Mouse (Mus musculus) megakaryocyte, adult 5-6 weeks (primary cell): ENCODE data around the gene Nav2. TPM values are rescaled to one million over a fixed set of nuclear protein-coding genes. Genes with fewer than 3 reads are reported as not detected.

Experiments
- ATAC-seq: 2 replicates; pipeline ENCODE4 v1.8.0; 2016; ENCODE audit warnings: mild to moderate bottlenecking, inconsistent platforms; ENCODE audit not compliant: poor library complexity, severe bottlenecking
- total RNA-seq, 2 experiments: library from RNA; stranded (forward) in 1 of 2; stranded (reverse) in 1 of 2; fragments of 153-499, 151-499 nt in 1 of 2; fragments of 221-1000, 200-1000 nt in 1 of 2; gene quantifications; 2 replicates each; pipeline versions ENCODE4 v1.2.3 to v1.2.4; 2015 to 2017

The Nav2 gene
- total RNA-seq, 2 experiments from 2014 or later = 4.6 to 10.5 TPM

DNA sequence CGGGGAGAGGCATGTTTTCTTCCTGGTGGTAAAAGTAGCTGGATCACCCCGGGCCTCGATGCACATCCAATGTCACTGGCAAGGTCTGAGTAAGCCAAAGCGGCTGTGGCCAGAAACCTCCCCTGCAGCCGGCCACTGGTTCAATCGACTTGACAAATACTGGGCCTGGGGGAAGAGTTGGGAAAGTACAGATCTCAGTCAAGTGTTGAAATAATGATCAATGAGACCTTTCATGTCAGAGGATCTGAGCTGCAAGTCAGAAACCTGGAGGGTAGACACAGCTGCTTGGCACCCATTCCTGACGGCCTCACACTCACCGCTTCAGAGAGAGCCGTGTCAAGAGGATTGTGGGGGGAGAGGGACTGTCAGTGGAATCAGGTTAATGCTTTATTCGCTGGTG is 548.9 kb downstream of the Nav2 start:
- no peak for ATAC-seq

GRCm38 (mm10) chr7:49457890-49458289 is 549.4 kb downstream of the Nav2 start:
- ATAC-seq = no peak

- peak; percentile 98 for ATAC-seq
Measured at GRCm38 (mm10) chr7:49462328-49462811, 553.9 kb downstream of the Nav2 start.

GRCm38 (mm10) chr7:49467861-49468260 is 559.3 kb downstream of the Nav2 start:
- peak; percentile 92 for ATAC-seq

GRCm38 (mm10) chr7:49468492-49469205 is 560.1 kb downstream of the Nav2 start:
- ATAC-seq = no peak

DNA sequence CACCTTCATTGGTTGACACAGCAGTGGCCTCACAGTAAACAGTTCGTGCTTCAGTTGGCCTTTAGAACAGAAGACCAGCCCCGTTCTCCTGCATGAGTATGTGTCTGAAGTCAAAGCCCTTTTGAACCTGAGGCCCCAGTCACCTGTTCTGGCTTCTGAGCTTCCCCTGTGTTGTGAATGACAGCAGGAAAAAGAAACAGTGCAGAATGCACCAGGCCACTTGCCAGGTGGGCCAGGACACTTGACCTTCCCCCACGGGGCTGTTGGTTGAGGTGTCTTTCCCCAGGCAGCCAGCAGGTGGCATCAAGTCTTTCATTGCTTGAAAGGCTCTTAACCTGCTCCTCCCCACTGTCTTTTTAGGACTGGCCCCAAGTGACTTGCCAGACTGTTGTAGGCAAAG is 562.8 kb downstream of the Nav2 start:
- ATAC-seq = peak; percentile 56

DNA sequence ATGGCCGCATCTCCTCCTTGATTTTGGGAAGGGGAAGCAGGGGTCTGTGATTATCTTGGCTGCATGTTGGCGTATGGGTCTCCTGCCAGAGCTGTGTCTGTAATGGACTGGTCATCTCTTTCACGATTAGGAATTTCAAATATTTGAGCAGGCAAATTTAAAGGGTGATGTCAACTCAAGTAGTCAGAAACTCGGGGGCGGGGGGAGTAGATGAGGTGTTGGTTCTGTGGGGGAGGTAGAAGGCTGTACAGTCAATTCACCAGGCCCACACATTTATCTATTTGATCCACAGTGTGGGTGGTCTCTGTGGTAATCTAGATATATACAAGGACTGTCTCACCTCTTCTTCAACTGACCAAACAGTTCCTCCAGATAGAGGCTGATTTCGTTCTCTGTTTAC is 566.8 kb downstream of the Nav2 start:
- no peak for ATAC-seq

DNA sequence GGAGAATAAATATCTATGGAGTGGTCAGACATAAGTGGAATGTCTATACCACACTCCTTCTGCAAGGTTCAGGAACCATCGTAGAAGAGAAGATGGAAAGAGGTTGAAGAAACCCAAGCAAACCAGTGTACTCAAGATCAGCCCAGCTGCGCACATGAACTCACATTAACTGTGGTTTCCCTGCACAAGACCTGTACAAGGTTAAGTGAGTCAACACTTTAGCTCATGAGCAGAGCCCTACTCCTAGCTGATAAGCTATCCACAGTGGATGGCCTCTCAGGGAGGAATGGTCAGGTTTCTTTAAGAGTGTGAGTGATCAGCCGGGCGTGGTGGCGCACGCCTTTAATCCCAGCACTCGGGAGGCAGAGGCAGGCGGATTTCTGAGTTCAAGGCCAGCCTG is 567.6 kb downstream of the Nav2 start:
- no peak for ATAC-seq

GRCm38 (mm10) chr7:49476666-49477065 is 568.1 kb downstream of the Nav2 start:
- ATAC-seq = peak; percentile 68

- no peak for ATAC-seq
Measured at GRCm38 (mm10) chr7:49477076-49477975, 568.8 kb downstream of the Nav2 start.

- ATAC-seq = no peak
Measured at GRCm38 (mm10) chr7:49477976-49478349, 569.4 kb downstream of the Nav2 start.

GRCm38 (mm10) chr7:49478886-49479285 is 570.4 kb downstream of the Nav2 start:
- no peak for ATAC-seq

DNA sequence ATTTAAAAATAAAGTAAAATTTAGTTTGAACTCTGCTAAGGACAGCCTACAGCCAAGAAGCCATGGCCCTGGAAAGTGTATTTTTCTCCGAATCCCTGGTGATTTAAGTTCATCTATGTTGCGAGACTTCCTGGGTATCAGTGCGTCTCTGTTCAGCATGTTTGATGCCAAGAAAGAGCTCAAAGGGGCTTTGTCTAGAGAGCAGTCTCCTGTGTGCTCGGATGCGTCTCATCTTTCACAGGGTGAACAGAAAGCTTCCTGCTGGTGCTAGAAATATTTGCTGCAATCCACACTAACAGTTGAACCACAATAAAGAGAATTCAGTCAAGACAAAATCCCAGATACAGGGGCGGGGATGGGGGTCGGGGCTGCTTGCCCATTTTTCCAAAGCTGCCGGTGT is 572.4 kb downstream of the Nav2 start:
- no peak for ATAC-seq

DNA sequence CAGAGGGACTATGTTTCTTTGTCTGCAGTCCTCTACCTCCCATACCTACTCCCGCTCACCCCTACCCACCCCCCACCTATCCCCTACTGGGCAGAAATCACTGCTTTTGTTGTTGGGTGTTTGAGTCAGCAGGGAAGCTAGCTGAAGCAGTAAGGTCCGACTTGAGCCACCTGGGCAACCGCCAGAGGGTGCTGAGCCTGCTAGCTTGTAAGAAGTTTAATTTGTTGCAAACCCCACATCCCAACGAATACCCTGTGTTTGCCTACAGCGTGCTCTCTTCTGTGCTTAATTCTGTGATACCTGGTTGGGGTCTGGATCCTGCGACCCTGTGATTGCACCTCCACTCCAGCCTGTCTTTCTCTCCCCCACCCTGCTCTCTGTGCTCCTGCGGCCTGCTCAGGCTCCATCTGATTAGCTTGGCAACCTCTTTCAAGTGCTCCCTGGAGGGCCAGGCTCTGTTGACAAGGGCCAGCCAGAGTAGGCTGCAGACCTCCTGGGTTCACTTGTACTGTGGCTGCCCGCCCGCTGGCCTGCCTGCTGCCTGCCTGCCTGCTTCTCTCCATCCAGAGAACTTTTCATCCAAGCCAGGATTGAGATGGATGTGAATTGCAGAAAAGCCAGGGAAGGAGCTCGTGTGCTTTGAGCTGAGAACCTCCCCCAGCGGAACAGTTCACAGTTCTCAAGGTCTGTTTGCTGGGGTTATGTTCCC is 575.7 kb downstream of the Nav2 start:
- no peak for ATAC-seq

DNA sequence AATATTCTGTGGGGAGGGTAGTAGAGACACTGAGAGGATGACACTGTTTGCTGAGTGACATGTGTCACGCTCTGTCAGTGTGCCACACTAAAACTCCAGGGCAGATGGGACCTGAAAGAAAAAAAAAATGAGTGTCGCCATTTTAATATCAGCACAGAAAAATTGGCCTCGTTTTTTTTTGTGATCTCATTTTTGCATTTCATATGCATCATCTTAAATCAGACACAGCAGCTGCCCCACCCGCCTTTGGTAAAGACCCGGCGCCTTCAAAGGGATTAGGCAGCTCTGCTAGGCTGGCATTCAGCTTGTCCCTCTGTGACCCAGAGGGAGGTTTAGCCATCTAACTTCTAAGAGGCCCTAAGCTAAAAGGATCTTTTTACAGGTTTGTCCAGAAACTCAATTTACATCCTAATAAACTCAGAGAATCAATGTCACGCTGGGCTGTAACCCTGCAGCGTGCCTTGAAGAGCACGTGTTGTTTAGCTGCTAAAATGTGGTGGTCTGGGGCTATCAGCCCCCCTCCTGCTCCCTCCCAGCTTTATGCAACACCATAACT is 576.9 kb downstream of the Nav2 start:
- no peak for ATAC-seq

DNA sequence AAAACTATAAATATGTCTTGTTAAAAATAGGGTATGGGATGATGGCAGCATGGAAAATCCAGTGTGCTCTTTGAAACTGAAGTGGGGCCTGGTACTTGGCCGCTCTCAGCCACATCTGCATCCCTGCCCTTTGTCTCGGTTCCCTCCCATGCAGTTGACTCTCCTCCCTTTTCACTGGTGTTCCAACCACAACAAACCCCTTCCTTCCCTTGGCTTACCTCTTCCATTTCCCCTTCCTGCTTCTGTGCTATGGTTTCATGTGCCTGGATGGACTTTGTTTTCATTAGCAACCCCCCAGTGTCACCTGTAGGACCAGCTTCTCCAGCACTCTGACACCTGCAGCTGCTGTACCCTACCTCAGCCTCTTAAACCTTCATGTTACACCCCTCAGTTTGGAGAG is 578.8 kb downstream of the Nav2 start:
- no peak for ATAC-seq

- ATAC-seq = no peak
Measured at GRCm38 (mm10) chr7:49488493-49489087, 580.1 kb downstream of the Nav2 start.

GRCm38 (mm10) chr7:49490814-49491213 is 582.3 kb downstream of the Nav2 start:
- ATAC-seq = no peak

DNA sequence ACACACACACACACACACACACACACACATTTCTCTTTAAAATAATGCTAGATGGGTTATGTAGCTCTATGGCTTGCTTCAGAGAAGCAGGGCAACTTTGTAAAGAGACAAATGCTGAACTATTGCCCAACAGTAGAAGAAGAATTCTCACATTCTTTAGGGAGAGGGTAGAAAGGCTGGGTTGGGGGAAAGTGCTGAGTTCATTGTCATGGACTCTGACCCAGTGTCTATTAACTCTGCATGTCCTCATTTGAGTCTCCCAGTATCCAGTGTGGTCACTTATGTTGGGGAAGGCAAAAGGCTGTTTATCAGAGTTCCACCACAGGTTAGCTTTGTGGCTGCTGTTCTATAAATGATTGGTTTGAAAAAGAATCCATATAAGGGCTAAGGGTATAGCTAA is 584.1 kb downstream of the Nav2 start:
- no peak for ATAC-seq

DNA sequence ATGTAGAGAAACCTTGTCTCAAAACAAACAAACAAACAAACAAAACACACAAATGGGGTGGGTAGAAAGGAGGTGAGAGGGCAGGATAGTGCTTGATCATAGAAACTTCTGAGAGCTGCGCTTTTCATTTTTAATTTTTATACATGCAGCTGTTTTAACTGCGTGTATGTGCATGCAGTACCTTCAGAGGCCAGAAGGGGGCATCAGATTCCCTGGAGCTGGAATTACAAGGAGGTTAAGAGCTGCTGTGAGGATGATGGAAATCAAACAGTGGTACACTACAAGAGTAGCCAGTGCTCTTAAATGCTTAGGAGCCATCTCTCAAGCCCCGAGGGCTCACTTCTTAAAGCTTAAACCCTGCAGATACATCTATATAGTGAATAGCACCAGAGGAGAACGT is 584.7 kb downstream of the Nav2 start:
- no peak for ATAC-seq

- ATAC-seq = no peak
Measured at GRCm38 (mm10) chr7:49494654-49495053, 586.1 kb downstream of the Nav2 start.
